Mouse (Mus musculus): Measurements from ENCODE around the gene Abcc1. TPM values are rescaled to one million over a fixed set of nuclear protein-coding genes. Genes with fewer than 3 reads are reported as not detected.

Gene Abcc1
- polyA plus RNA-seq, 1 experiment from 2014 or later, result 10.9 TPM

DNA sequence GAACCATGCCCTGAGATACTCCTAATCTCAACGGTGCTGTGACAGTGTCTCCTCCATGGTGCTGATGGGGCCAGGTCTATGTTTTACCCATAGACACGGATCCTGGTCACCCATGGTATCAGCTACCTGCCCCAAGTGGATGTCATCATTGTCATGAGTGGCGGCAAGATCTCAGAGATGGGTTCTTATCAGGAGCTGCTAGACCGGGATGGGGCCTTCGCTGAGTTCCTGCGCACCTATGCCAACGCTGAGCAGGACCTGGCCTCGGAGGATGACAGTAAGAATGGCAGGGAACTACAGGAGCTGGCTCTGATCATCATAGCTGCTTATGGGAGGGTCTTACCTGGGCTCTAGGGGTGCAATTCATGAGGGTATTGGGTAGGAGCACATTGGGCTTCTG lies 86.9 kb downstream of the Abcc1 start:
- H3K4me1 ChIP-seq, result 0 out of 2 replicates have a peak, but pooled peaks cover 3% of the 10 kb centered on the region
- no peak for ATAC-seq (ENCODE audit: low FRiP score)
- 95% methylated on average over 8 of the region's 8 CpGs for WGBS
- no peak overlapping the region for H3K4me3 ChIP-seq
- H3K27me3 ChIP-seq, result no peaks in the 10 kb centered on the region
- no peak overlapping the region for H3K27ac ChIP-seq
- H3K9me3 ChIP-seq (replicated peaks), result no peaks in the 10 kb centered on the region
- H3K4me2 ChIP-seq (replicated peaks), result no peak overlapping the region
- H3K36me3 ChIP-seq, result peaks cover 7% of the 10 kb centered on the region; the same call in 1 of the 2 replicates
- no peak overlapping the region for H3K9ac ChIP-seq

DNA sequence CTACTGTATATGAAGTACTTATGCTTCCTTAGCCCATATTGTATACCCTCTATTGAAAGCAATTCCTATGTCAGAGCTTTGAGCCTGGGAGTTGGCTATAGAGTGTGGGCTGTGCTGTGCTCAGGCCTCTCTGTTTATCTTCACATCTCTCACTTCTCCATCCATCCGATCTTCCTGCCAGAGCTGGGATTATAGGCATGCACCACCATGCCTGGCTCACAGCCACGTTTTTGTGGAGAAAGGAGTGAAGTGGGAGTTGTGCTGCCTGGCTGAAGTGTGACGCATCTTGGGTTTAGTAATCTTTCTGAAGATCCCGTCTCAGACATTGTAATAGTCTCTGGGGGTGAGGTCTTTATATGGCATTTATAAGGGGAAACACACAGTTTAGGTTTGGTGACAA lies 88.5 kb downstream of the Abcc1 start:
- Histone ChIP-seq H3K4me1 (no peaks in the 10 kb centered on the region), H3K36me3 (peaks cover 7% of the 10 kb centered on the region; the same call in 1 of the 2 replicates), H3K9me3 (replicated peaks) (no peaks in the 10 kb centered on the region), H3K27ac (no peak overlapping the region), H3K27me3 (no peaks in the 10 kb centered on the region), H3K4me3 (no peak overlapping the region), H3K9ac (no peak overlapping the region), H3K4me2 (replicated peaks) (no peak overlapping the region)
- no peak for ATAC-seq (ENCODE audit: low FRiP score)
- WGBS, result 90% methylated on average over 4 of the region's 4 CpGs

DNA sequence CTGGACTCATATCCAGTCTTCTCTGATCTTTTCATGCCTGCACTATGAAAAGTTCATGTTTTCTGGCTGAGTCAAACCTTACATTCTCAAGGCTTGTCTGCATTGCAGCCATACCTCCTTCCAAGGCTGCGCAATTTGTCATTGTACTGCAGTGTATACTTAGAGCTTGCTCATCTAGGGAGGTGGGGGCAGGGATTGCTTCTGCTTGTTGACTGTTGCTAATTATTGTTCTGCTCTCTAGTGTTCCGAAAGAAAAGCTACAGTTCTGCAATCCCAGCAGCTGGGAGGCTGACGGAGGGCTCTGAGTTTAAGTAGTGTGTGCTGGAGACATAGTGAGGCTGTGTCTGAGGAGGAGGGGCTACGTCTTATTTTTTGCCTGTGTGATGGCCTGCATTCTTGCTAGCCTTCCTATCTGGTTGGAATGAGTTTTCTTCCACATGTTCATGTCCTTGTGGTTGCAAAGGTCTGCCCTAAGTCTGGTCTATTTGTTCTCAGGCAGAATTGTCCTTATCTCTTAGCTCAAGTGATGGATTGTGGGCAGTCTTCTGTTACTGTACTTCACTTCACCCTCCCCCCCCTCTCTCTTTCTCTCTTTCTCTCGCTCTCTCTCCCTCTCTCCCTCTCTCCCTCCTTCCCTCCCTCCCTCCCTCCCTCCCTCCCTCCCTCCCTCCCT lies 90.2 kb downstream of the Abcc1 start:
- no peaks in the 10 kb centered on the region for H3K27me3 ChIP-seq
- H3K4me1 ChIP-seq, result no peaks in the 10 kb centered on the region
- no peak overlapping the region for H3K4me3 ChIP-seq
- no peak for ATAC-seq (ENCODE audit: low FRiP score)
- WGBS, result 73% methylated on average over 5 of the region's 5 CpGs
- H3K27ac ChIP-seq, result no peak overlapping the region
- H3K9ac ChIP-seq, result no peak overlapping the region
- H3K36me3 ChIP-seq, result peaks cover 7% of the 10 kb centered on the region; the same call in 1 of the 2 replicates
- H3K9me3 ChIP-seq (replicated peaks), result no peaks in the 10 kb centered on the region
- H3K4me2 ChIP-seq (replicated peaks), result no peak overlapping the region

DNA sequence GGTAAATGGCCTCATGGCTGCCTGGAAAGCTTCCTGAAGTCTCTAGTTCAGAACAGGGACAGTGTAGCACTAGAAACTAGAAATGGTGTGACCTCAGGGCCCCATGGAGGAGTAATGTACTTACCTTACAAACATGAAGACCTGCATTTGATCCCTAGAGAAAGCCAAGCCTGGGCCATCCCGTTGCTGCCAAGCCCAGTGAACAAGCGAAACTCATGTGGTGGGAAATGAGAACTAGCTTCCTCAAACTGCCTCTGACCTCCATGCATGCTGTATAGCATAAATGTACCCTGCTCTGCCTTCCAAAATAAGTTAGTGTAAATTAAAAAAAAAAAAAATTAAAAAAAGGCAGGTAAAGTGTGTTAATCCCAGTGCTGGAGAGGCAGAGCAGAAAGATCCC lies 101.2 kb downstream of the Abcc1 start:
- Histone ChIP-seq H3K9me3 (replicated peaks) (no peaks in the 10 kb centered on the region), H3K4me1 (no peaks in the 10 kb centered on the region), H3K4me2 (replicated peaks) (no peak overlapping the region), H3K36me3 (peaks cover 46% of the 10 kb centered on the region), H3K4me3 (no peak overlapping the region), H3K9ac (no peak overlapping the region), H3K27me3 (no peaks in the 10 kb centered on the region), H3K27ac (no peak overlapping the region)
- WGBS, result 95% methylated on average over 2 of the region's 2 CpGs
- ATAC-seq (ENCODE audit: low FRiP score), result no peak

DNA sequence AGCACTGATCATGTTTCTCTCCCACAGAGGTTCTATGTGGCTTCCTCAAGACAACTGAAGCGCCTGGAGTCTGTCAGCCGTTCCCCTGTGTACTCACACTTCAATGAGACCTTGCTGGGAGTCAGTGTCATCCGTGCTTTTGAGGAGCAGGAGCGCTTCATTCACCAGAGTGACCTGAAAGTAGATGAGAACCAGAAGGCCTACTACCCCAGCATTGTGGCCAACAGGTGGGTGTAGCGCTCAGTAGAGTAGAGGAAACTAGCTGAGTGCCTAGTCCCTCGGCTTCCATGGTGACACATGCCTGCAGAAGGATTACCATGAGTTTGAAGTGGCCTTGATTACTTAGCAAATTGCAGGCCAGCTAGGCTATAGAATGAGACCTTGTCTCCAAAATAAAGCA lies 103.7 kb downstream of the Abcc1 start:
- Histone ChIP-seq H3K36me3 (peaks cover 46% of the 10 kb centered on the region), H3K4me2 (replicated peaks) (no peak overlapping the region), H3K4me3 (no peak overlapping the region), H3K27me3 (no peaks in the 10 kb centered on the region), H3K27ac (no peak overlapping the region), H3K4me1 (no peaks in the 10 kb centered on the region), H3K9ac (no peak overlapping the region), H3K9me3 (replicated peaks) (no peaks in the 10 kb centered on the region)
- WGBS, result 89% methylated on average over 6 of the region's 6 CpGs
- ATAC-seq (ENCODE audit: low FRiP score), result no peak

DNA sequence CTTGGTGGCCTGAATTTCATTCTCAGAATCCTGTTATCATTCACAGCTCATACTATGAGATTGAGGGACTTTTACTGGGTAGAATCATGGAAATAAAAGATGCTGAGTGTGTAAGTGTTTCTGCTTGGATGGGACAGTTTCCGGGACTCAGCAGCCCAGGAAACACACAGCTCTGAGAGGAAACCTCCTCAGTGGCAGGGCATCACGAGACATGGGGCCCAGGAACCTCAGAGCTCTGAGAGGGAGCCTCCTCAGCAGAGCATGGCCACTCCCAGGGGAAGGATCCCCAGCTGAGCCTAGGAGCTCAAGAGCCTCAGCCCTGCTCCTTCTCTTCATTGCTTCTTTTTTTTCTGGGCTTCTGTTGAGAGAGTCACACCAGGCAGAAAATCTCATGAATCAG lies 107.0 kb downstream of the Abcc1 start:
- Histone ChIP-seq H3K9me3 (replicated peaks) (no peaks in the 10 kb centered on the region), H3K27ac (no peak overlapping the region), H3K9ac (no peak overlapping the region), H3K4me3 (no peak overlapping the region), H3K36me3 (peaks cover 48% of the 10 kb centered on the region), H3K27me3 (no peaks in the 10 kb centered on the region), H3K4me2 (replicated peaks) (no peak overlapping the region), H3K4me1 (no peaks in the 10 kb centered on the region)
- no peak for ATAC-seq (ENCODE audit: low FRiP score)
- WGBS, result 81% methylated on average over 2 of the region's 2 CpGs

DNA sequence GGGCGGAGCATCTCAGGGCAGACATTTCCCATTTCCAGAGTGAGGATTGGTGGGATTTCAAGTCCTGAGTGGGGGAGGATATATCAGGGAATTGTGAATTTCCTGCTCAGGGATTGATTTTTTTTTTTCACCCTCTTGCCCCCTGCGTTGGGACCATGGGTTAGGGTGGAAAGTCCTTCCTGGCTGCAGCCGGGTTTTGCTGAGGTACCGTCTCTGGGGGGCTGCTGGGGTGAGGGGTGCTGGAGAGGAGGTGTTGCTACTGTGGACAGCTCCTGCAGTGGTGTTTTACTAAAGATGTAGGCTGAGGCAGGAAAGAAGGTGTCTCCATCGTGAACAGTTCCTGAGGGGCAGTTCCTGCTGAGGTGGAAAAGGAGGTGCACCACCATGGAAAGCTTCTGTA lies 107.5 kb downstream of the Abcc1 start:
- ATAC-seq (ENCODE audit: low FRiP score), result no peak
- Histone ChIP-seq H3K9ac (no peak overlapping the region), H3K4me2 (replicated peaks) (no peak overlapping the region), H3K9me3 (replicated peaks) (no peaks in the 10 kb centered on the region), H3K27ac (no peak overlapping the region), H3K36me3 (peaks cover 52% of the 10 kb centered on the region), H3K27me3 (no peaks in the 10 kb centered on the region), H3K4me1 (no peaks in the 10 kb centered on the region), H3K4me3 (no peak overlapping the region)
- WGBS, result 94% methylated on average over 5 of the region's 5 CpGs

DNA sequence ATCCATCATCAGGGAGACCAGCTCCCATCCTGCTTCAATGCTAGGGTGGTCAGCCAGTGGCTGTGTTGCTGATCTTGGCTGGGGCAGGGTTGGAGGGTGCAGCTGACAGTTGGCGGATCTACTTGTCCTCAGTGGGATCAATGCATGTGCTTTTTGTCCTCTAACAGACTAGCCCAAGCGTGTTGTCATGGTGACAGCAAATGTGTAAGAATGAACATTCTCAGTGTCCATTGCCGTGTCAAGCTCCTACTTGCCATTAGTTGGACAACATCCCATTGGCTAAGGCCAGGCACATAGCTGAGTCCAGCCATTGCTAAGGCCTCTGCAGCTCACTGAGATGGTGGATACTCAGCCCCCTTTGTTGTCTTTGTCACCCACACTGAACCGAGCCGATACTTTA lies 110.8 kb downstream of the Abcc1 start:
- Histone ChIP-seq H3K36me3 (peaks cover 42% of the 10 kb centered on the region), H3K27ac (no peak overlapping the region), H3K27me3 (no peaks in the 10 kb centered on the region), H3K9ac (no peak overlapping the region), H3K4me3 (no peak overlapping the region), H3K4me2 (replicated peaks) (no peak overlapping the region), H3K9me3 (replicated peaks) (no peaks in the 10 kb centered on the region), H3K4me1 (no peaks in the 10 kb centered on the region)
- no peak for ATAC-seq (ENCODE audit: low FRiP score)
- WGBS, result 82% methylated on average over 5 of the region's 5 CpGs

DNA sequence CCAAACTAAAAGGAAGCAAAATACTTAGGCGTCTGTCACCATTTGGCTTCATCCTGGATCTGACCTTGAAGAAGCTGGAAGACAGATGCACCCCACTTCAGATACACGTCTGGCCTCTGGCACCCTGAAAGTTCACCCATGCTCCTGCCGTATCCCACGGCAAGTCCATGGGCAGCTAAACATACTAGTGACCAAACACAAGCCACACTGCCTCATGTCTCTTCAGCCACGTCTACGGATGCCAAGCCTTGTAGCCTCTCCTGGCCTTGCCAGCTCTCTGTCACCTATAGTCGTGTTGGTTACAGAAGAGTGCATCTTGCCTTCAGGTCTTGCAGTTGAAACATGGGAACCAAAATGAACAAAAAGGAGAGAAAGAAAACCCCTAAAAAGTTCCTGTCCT lies 112.3 kb downstream of the Abcc1 start:
- H3K4me1 ChIP-seq, result no peaks in the 10 kb centered on the region
- H3K4me3 ChIP-seq, result no peak overlapping the region
- H3K9ac ChIP-seq, result no peak overlapping the region
- H3K36me3 ChIP-seq, result peaks cover 34% of the 10 kb centered on the region
- H3K9me3 ChIP-seq (replicated peaks), result no peaks in the 10 kb centered on the region
- no peak overlapping the region for H3K4me2 ChIP-seq (replicated peaks)
- ATAC-seq (ENCODE audit: low FRiP score), result no peak
- 94% methylated on average over 7 of the region's 7 CpGs for WGBS
- no peak overlapping the region for H3K27ac ChIP-seq
- H3K27me3 ChIP-seq, result no peaks in the 10 kb centered on the region

DNA sequence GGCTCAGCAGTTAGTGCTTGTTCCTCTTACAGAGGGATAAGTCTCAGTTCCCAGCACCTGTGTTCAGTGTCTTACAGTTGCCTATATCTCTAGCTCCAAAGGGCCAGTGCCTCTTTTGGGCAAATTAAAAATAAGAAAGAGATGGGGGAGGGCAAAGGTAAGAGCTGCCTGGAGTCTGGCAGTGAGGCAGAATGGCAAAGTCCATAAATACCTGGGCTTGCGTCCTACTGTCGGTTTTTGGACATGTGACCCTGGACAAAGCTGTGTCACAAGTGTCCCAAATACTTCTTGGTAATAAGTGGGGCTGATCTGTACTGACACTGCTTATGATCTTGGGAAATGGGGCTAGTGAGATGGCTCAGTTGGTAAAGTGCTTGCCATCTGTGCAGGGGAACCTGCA lies 113.6 kb downstream of the Abcc1 start:
- Histone ChIP-seq H3K36me3 (peaks cover 27% of the 10 kb centered on the region), H3K27ac (no peak overlapping the region), H3K27me3 (no peaks in the 10 kb centered on the region), H3K4me1 (no peaks in the 10 kb centered on the region), H3K4me2 (replicated peaks) (no peak overlapping the region), H3K9ac (no peak overlapping the region), H3K4me3 (no peak overlapping the region), H3K9me3 (replicated peaks) (no peaks in the 10 kb centered on the region)
- WGBS, result 89% methylated on average over 2 of the region's 2 CpGs
- no peak for ATAC-seq (ENCODE audit: low FRiP score)

DNA sequence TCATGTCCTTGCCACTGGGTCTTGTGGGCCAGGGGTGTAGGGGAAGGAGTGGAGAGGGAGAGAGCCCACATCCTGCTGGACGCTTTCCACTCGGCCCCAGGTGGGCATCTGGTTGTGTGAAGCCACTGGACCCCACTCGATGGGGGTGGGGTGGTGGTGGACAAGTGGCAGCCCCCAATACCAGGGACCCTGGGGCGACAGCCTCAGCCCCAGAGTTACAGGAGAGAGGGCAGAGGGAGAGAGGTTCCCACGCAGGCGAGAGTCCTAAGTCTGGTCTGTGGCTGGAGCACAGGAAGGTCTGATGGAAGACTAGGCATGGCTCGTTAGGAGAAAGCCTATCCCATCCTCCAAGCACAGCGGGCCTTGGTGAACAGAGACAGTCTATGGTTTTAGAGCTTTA lies 114.7 kb downstream of the Abcc1 start:
- no peak overlapping the region for H3K4me3 ChIP-seq
- H3K4me1 ChIP-seq, result no peaks in the 10 kb centered on the region
- no peak overlapping the region for H3K4me2 ChIP-seq (replicated peaks)
- WGBS, result 80% methylated on average over 8 of the region's 8 CpGs
- H3K9ac ChIP-seq, result no peak overlapping the region
- H3K27ac ChIP-seq, result no peak overlapping the region
- no peaks in the 10 kb centered on the region for H3K27me3 ChIP-seq
- no peaks in the 10 kb centered on the region for H3K9me3 ChIP-seq (replicated peaks)
- peaks cover 23% of the 10 kb centered on the region for H3K36me3 ChIP-seq
- no peak for ATAC-seq (ENCODE audit: low FRiP score)

DNA sequence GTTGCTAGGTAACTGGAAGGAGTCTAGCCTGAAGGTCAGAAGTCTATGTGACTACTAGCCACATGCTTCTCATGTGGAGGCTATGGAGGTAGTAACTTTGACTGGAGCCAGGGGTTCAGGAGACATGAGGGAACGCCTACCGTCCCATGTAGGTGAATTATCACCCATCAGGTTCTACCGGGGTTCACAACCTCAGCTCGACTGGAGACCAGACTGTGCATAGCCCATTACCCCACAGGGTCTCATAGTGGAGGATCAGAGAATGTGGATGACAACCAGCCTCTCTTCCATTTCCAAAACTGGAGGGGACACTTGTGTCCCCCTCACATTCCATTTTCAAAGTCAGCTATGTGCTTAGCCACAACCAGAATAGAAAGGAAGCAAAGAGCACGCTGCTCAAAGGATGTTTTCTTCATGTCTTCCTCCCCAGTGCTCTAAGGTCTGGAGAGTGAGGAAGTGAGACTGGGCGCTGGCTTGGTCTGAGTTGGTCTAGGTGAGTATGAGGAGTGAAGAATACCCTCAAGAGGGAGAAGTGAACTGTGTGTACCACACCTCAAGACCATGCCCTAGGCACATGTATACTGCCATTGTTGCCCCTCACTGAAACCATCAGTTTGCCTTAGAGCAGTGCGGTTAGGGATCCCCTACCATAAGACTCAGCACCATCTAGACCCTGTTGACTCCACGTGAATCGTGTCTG lies 115.5 kb downstream of the Abcc1 start:
- ATAC-seq (ENCODE audit: low FRiP score), result no peak
- Histone ChIP-seq H3K36me3 (peaks cover 23% of the 10 kb centered on the region), H3K4me3 (no peak overlapping the region), H3K27me3 (no peaks in the 10 kb centered on the region), H3K9ac (no peak overlapping the region), H3K4me2 (replicated peaks) (no peak overlapping the region), H3K27ac (no peak overlapping the region), H3K4me1 (no peaks in the 10 kb centered on the region), H3K9me3 (replicated peaks) (no peaks in the 10 kb centered on the region)
- WGBS, result 93% methylated on average over 9 of the region's 9 CpGs

Data from hindbrain, embryonic 12.5 days (tissue).